Mouse (Mus musculus) T-helper 17 cell (primary cell): ENCODE measurements around the gene Nvl.

Experiments
- in situ Hi-C, 2 experiments: fragments of 300-600 bp; cut with MboI, MseI; formaldehyde crosslinking; loops; 1 replicate in 1 of 2; 2 replicates in 1 of 2; pipeline ENCODE4 v1.15.1; 2025; ENCODE audit warnings: high pct_unique_total_duplicates in 2 of 2

Gene Nvl

DNA sequence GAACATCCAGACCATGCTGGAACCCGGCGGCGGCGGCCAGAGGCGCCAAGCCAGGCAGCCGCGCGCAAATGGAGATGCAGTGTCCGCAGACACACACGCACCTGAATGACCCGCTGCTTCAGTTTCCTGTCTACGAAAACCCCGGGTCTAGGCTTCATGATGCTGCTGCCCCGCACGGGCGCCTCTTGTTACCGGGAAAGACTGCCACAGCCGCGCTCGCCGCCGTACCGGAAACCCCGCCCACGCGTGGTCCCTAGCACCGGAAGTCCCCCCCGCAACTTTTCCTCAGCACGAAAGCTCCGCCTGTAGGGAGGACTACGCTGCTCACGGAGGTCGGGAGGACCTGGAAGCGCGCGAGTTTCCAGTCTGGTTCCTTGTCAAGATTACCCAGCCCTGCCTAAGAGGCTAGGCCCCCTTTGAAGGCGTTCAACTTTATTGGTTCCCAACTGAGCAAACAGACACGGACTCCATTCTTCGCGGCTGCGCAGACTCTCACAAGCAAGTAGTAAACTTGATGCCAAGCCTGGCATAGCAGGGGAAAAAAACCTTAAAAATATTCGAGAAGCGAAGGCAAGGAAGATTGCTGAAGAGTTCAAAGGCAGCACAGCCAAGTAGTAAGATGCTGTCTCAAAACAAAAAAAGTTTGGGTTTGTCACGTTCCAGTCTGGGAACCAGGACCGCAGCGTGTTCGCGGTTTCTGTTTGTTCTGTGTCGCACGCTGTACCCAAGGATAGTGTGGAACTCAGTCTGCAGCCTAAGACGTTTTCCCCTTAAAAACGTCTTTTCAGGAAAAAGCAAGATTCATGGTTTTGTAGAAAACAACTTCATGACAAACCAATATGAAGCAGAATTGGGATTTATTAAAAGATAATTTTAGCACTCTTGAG lies at the start of gene Nvl, which contains the start of gene Cnih4:
Gene Nvl (minus strand): TSS at position 255 of the 887 bp plus-strand sequence.
Gene Cnih4 (plus strand): TSS at position 744 of the 887 bp plus-strand sequence.
- in situ Hi-C loops, result loop anchor here in 1 of 2 experiments (25.0 kb wide), 1 partner anchor 1382 kb away; no protein-coding TSS in a partner anchor

DNA sequence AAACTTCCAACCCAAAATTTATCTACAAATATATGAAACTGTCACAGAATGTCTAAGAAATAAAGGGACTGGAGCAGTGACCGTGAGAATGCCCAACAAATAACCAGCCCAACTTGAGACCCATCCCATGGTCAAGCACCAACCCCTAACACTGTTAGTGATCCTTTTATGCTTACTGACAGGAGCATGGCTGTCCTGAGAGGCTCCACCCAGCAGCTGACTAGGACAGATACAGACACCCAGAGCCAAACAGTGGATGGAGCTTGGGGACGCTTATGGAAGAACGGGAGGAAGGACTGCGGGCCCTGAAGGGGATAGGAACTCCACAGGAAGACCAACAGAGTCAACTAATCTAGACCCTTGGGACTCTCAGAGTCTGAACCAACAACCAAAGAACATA lies 44.9 kb upstream of the Nvl start:
- in situ Hi-C loops, result loop anchor here in 1 of 2 experiments (5.0 to 10.0 kb wide), 2 partner anchors 62 to 1424 kb away; no protein-coding TSS in a partner anchor

DNA sequence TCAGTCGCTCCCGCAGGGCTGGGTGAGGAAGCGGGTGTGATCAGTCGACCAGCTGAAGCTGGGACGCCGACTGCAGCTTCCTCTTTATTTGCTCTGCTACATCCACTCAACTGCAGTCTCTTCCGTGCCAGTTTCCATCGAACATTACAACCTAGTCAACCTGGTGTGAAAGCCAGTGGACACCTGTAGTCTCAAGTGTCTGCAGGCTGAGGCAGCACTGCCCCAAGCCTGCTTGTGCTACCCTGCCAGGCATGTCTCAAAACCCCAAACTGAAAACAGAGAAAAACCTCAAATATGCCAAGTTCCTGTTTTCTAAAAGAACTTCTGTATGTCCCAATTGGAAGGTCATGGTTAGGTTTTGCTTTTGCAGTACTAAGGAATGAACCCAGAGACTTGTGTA lies 26.2 kb upstream of the Nvl start:
- in situ Hi-C loops, result loop anchor here in 1 of 2 experiments (25.0 kb wide), 1 partner anchor 1633 kb away; the partner anchor contains the start of genes Cnst and Tfb2m

DNA sequence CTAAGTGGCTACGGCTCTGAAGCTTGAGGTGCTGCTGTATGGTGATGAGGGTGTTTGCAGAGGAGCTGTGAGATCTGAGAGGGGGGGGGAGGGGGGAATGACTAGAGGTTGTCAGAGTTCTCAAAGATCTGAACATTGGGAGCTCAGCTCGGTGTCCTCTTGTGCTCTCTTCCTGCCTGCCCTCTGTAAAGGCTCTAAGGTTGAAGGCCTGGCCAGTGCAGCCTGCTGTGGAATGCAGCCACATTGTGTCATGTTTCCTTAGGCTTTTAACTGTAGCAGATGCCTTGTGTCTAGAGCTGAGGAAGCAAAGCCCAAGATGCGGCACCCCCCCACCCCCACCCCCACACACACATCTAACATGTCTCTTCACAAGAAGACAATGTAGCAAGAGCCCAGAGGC lies 24.4 kb upstream of the Nvl start:
- in situ Hi-C loops, result loop anchor here in 1 of 2 experiments (25.0 kb wide), 1 partner anchor 1631 kb away; the partner anchor contains the start of genes Cnst and Tfb2m

DNA sequence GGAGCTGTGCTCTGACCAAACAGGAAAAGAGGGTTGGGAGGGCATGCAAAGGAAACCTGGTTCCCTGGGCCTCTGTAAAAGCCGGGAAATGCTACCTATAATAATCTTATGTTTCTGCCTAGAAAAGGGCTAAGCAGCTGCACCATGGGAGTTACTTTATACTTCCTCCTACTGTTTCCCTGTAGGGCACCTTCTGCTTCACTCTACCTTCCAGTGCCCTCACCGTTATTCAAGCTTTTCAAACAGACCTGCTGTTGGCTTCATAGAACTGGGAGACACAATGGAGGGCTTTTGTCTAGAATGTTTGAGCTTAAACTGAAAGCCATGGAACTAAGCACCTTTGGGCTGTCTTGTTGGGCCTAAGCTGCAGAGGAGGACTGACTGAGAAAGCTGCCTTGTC lies 23.8 kb upstream of the Nvl start:
- in situ Hi-C loops, result loop anchor here in 1 of 2 experiments (25.0 kb wide), 1 partner anchor 1631 kb away; the partner anchor contains the start of genes Cnst and Tfb2m

DNA sequence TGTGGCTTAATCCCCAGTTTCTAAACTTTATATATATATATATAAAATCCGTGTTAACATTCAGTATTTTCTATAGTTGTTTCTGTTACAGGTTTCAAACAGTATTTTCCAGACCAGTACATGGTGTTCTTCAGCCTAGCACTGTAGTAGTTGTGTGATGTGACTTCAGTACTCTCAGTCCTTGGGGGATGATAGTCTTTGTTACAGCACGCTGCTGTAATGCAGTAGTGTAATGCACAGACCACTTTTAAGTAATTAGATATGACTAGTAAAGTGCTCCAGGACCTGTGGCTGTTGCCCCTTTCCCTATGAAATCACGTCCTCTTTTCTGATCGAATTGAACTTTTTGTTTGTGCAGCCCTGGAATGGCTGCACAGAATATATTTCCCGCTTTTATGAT lies 7.5 kb upstream of the Nvl start:
- in situ Hi-C loops, result loop anchor here in 1 of 2 experiments (25.0 kb wide), 1 partner anchor 1614 kb away; the partner anchor contains the start of genes Cnst and Tfb2m

DNA sequence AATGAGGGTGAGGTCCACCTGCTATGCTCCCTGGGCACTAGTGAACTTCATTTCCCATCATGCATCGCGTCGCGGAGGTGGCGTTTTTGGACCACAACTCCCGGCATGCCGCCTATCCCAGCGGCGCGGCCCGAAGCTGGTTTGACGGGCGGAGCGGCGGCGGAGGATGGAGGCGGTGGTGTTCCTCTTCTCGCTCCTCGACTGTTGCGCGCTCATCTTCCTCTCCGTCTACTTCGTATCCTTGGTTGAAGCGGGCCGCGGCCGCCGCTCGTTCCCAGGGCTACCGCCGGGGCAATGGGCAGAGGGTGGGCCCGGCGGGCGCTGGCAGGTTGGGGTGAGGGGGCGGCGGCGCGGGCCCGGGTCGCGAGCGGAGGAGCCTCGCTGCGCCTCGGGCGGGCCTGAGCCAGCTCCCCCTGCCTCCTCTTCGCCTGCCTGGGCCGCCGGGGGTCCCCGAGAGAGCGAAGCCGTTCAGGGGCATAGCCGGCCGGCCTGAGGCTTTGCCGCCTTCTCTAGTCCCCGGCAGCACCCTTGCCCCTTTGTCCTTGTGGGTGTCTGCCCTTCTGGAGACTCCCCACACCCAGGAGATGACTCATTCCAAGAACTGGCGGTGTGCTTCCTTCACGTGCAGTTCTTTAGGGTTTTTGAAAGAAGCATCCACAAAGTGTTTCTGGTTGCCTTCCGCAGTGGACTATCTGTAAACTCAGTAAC lies 7.0 kb upstream of the Nvl start:
- in situ Hi-C loops, result loop anchor here in 1 of 2 experiments (25.0 kb wide), 1 partner anchor 1614 kb away; the partner anchor contains the start of genes Cnst and Tfb2m

DNA sequence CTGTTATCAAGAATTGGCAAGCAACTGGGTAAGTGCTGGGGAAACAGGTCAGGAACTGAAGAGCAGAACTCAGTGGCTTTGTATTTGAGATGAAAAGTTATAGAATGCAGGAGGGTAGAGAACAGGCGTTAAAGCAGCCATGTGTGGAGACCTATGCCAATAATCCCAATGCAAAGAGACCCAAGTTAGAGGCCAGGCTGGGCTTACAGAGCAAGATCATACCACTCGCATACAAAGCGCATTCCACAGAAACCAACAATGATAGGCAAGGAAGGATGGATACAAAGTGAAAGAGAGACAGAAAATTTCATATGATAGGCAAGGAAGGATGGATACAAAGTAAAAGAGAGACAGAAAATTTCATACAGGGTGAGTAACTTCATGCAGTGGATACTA lies 6.4 kb upstream of the Nvl start:
- in situ Hi-C loops, result loop anchor here in 1 of 2 experiments (25.0 kb wide), 1 partner anchor 1613 kb away; the partner anchor contains the start of genes Cnst and Tfb2m

DNA sequence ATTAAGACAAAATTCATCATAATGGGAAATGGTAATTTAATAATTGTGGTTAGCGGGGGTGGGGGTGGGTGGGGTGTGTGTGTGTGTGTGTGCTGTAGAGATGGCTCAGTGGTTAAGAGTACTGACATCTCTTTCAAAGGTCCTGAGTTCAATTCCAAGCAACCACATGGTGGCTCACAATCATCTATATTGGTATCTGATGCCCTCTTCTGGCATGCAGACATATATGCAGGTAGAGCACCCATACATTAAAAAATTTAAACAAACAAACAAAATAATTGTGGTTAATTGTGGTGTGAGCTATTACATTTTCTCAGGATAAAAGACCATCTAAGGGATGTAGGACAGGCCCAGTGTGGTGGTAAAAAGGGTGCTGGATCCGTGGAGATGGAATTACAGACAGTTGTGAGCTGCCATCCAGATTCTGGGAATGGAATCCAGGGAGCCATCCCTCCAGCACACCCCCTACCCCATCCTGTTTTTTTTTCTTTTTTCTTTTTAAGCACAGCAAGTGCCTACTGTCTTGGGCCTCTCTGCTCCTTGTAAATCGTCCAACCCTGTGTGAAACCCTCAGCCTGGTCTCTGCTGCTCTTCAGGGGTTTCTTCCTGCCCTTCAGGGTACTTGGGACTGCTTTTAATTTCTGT lies 5.5 kb upstream of the Nvl start:
- in situ Hi-C loops, result loop anchor here in 1 of 2 experiments (25.0 kb wide), 2 partner anchors 1387 to 1612 kb away; partner anchors contain the start of genes Cnst and Tfb2m

DNA sequence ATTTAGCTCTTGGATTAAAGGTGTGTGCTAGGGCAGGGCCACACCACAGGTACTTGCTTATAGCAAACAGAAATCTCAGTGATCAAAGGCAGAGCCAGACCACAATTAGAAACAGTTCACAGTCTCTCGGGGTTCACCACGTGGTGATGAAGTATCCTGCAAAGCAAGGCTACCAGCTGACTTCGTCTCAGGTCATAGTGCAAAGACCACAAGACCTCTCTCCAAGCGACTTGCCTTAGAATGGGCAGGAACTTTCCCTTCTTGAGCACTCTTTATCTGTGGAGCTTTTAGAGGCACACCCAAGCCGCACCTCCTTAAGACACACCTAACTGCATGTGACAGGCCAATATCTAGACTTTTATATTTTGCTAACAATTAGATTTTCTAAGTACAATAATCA lies 4.5 kb upstream of the Nvl start:
- in situ Hi-C loops, result loop anchor here in 1 of 2 experiments (25.0 kb wide), 1 partner anchor 1386 kb away; no protein-coding TSS in a partner anchor

DNA sequence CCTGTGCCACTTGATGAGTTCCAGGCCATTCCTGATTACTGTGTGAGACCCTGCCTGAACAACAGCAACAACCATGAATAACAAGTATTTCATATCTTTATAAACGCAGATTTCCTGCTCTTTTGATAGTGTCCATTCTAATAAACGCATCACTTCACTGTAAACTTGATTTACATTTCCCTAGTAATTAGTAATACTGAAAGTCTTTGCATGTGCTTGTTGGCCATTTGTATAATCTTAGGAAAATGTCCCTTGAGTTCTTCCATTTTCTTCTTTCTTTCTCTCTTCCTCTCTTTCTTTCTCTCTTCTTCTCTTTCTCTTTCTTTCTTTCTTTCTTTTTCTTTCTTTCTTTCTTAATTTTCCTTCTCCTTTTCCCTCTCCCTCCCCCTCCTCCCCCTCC lies 2.2 kb upstream of the Nvl start:
- in situ Hi-C loops, result loop anchor here in 1 of 2 experiments (25.0 kb wide), 1 partner anchor 1384 kb away; no protein-coding TSS in a partner anchor

DNA sequence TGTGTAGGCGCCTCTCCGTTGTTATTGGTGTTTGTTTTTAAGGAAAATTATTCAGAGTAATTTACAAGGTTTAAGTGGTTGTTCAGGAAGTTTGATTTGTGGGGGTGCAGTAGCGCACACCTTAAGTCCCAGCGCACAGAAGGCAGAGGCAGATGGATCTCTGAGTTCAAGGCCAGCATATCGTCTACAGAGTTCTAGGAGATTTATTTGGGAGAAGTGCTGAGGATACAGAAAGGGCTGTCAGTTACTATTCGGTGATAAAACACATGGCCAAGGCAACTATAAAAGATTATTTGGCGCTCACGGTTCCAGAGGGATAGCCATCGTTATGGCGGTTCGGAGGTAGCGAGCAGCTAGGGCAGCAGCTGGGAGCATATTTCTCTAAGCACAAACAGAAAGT lies 962 bp upstream of the Nvl start:
- in situ Hi-C loops, result loop anchor here in 1 of 2 experiments (25.0 kb wide), 1 partner anchor 1383 kb away; no protein-coding TSS in a partner anchor

DNA sequence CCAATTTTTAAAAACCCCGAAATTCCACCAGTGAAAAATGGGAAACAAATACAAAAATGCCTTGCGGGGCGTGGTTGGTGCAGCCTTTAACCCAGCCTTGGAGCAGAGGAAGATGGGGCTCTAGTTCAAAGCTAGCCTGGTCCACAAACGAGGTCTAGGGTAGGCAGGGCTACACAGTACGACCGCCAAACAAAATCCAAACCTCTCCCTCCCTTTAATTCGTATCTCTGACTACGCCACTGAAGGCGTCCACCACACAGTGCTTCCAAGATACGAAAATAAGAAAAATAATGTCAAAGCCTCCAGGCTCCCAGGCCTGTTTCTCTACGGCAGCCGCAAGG lies 425 bp downstream of the Nvl start:
- in situ Hi-C loops, result loop anchor here in 1 of 2 experiments (25.0 kb wide), 1 partner anchor 1381 kb away; no protein-coding TSS in a partner anchor

DNA sequence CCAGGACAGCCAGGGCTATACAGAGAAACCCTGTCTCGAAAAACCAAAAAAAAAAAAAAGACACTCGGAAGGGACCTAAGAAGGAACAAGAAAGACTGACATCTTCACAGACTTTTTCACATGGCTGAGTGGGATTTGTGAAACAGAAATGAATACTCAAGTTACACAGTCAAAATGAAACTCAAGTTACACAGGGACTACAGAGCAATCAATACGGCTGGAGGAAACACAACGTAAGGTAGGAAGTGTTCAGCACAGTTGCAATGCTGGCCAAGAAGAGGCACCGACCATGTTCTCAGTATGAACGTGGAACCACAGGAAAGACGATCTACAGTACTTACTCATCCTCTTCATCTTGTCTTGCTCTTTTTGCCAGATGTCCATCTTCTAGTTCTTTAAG lies 5.3 kb downstream of the Nvl start:
- in situ Hi-C loops, result loop anchor here in 1 of 2 experiments (25.0 kb wide), 1 partner anchor 1376 kb away; no protein-coding TSS in a partner anchor

DNA sequence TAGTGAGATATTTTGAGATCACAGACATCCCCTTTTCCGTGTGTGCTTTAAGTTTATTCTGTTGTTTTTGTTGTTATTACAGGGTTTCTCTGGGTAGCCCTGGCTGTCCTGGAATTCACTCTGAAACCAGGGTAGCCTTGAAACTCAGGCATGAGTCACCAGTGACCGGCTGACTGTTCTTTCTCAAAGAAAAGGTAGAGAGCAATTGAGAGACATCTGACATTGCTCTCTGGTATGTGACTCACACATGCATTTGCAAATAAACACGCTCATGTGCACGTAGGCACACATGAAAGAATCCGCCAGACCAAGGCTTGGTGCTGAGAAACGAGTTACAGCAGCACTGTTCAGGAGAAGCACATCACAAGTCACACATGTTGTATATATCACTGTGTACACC lies 12.1 kb downstream of the Nvl start:
- in situ Hi-C loops, result loop anchor here in 1 of 2 experiments (25.0 kb wide), 1 partner anchor 1370 kb away; no protein-coding TSS in a partner anchor

DNA sequence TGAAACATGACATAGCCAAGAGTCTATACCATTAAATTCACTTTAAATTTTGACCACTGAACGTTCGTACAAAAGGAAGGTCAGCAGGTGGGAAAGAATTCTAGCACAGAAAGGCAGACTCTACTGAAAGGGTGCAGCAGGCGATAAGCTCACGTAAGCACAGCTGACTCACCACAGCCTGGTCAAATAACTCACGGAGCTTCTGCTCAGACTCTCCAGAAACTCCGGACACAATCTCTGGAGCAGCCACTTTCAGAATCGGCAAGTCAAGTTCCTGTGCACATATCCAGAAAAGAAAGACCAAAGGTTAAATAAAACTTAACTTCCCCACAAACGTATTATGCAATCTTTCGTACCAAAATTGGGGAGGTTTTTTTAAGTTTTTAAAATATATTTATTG lies 17.2 kb downstream of the Nvl start:
- in situ Hi-C loops, result loop anchor here (5.0 to 25.0 kb wide), 2 partner anchors 61 to 1364 kb away; no protein-coding TSS in a partner anchor

DNA sequence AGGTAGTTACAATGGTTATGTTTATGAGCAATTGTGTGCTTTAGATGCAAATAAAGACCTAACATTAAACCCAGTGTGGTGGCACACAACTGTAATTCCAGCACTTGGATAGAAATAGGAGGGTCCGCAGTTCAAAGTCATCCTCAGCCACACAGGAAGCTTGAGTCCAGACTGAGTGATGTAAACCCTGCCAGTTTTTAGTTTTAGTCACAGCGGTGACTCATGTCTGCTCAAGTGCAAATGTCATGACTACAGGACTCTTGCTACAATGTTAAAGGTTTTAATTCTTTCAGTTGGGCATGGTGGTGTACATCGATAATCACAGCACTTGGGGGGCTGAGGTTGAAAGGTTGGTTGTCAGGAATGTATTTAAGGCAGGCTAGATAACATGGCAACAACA lies 18.1 kb downstream of the Nvl start:
- in situ Hi-C loops, result loop anchor here (5.0 to 25.0 kb wide), 2 partner anchors 61 to 1364 kb away; no protein-coding TSS in a partner anchor

DNA sequence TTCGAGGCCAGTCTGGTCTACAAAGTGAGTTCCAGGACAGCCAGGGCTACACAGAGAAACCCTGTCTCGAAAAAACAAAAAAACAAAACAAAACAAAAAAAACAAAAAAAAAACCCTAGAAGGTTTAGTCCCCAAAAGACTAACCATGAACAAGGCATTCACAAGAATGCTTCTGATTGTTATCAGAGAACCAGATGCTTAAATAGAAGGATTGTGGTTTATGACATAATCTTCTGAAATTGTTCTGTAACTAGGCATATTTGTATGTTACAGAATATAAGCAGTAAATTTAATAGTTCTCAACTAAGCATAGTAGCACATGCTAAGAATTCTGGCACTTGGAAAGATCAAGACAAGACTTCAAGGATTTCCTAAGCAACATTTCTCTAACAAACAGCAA lies 19.9 kb downstream of the Nvl start:
- in situ Hi-C loops, result no loop called here

DNA sequence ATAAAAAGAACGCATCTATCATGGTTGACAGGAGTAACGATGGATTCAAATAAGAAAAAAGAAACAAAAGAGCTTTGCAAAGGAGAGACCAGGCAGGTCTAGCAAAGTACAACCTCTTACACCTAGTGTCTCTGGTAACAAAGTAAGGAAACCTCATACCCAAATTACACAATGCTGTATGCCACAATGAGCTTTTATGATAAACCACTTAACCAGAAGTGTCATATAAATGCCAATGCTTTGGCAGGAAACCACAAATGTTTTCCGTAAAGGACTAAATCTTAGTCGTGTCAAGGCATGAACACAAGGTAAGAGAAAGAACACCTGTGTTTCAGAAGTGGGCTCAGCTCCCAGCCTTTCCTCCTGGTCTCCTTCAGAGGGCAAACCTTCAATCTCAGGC lies 26.9 kb downstream of the Nvl start:
- in situ Hi-C loops, result no loop called here

DNA sequence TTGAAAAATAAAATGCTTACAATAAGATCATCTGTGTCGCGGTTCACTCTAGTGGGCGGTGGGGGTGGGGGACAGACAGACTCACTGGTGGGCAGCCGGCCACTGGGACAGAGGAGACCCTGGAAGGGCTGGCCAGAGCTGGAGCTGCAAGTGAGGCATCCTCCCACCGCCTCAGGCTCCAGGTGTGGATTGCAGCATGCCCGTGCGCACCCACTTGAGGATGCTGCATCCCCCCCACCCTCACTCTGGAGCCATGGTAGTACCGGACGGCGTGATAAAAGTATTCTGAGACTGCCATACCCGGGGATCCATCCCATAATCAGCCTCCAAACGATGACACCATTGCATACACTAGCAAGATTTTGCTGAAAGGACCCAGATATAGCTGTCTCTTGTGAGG lies 54.0 kb downstream of the Nvl start:
- in situ Hi-C loops, result no loop called here

DNA sequence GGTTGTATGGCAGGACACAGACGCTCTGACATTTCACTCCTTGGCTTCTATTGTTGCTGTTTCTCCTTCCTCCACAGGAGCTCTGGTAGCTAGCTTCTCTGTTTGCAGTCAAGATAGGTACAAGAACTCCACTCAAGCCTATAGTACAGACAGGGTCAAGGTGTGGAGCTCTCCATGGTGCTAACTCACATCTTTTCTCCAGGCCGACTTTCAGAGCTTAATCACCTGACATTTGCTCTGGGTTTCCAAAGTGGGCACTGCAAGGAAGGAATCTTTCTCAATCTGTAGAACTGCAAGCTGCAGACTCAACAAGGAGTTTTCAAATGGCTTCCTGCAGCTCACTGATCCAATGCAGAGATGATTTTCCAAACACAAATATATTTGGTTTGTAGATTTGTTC lies 60.0 kb downstream of the Nvl start:
- in situ Hi-C loops, result no loop called here
